Mouse (Mus musculus) cerebellum, adult 9-10 months (tissue): ENCODE results near the gene Zfp423.

Experiments used
- DNase-seq: peaks from one replicate; pipeline ENCODE4 v3.0.0; 2022

Gene Zfp423

GRCm38 (mm10) chr8:87660916-87661910, 298.2 kb downstream of the Zfp423 start:
- DNase-seq: no peak

- no peak for DNase-seq
These were observed 299.1 kb downstream of the Zfp423 start for GRCm38 (mm10) chr8:87660029-87660915.

- no peak for DNase-seq
These were observed 301.9 kb downstream of the Zfp423 start for GRCm38 (mm10) chr8:87657488-87657887.

GRCm38 (mm10) chr8:87656484-87657230, 302.7 kb downstream of the Zfp423 start:
- peak; percentile 59 for DNase-seq

GRCm38 (mm10) chr8:87655946-87656345, 303.4 kb downstream of the Zfp423 start:
- DNase-seq: no peak

- no peak for DNase-seq
These were observed 311.6 kb downstream of the Zfp423 start for GRCm38 (mm10) chr8:87647781-87648180.

- no peak for DNase-seq
These were observed 313.4 kb downstream of the Zfp423 start for GRCm38 (mm10) chr8:87645829-87646483.

- DNase-seq: peak; percentile 84
These were observed 314.0 kb downstream of the Zfp423 start for GRCm38 (mm10) chr8:87645371-87645770.

- no peak for DNase-seq
These were observed 318.5 kb downstream of the Zfp423 start for GRCm38 (mm10) chr8:87640930-87641329.

- no peak for DNase-seq
These were observed 323.1 kb downstream of the Zfp423 start for GRCm38 (mm10) chr8:87636226-87636742.

GRCm38 (mm10) chr8:87631776-87632175, 327.6 kb downstream of the Zfp423 start:
- DNase-seq: no peak

- no peak for DNase-seq
These were observed 329.7 kb downstream of the Zfp423 start for GRCm38 (mm10) chr8:87629656-87630055.

- no peak for DNase-seq
These were observed 338.2 kb downstream of the Zfp423 start for GRCm38 (mm10) chr8:87621181-87621580.

- peak; percentile 80 for DNase-seq
These were observed 339.2 kb downstream of the Zfp423 start for GRCm38 (mm10) chr8:87620225-87620624.

GRCm38 (mm10) chr8:87619529-87619928, 339.9 kb downstream of the Zfp423 start:
- no peak for DNase-seq

- DNase-seq: peak; percentile 73
These were observed 340.3 kb downstream of the Zfp423 start for GRCm38 (mm10) chr8:87619118-87619517.

- DNase-seq: no peak
These were observed 345.7 kb downstream of the Zfp423 start for GRCm38 (mm10) chr8:87613701-87614100.
